Comparison of ENCODE assay signal across 16 mouse cellular contexts in the genomic region with DNA sequence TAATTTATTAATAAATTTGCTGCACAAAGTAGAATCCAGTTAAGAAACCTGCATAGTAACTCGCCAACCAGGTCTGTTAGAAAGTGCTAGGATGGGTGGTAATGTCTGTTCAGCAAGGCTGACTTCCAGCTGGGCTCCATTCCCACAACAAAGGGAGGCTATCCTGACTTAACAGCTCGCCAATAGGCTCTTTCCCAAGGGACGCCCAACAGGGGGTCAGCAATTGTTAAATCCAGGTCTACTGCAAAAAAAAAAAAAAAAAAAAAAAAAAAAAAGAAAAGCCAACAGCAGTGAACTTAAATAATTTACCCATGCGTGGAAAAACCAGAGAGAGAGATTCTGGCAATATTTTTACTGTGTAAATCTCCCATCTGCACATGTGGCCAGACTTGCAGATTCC.
"Had no signal": no experiment of that assay in that cellular context is flagged by ENCODE, and none has a peak within 500 bp of the region (broad histone marks: within the 10 kb centered on the region; RNA-seq: fewer than 3 reads in every experiment).

No protein-coding gene starts in this region.

- DNase-seq: kidney, adult 9 months; liver, embryonic 13.5 days; liver, postnatal 0 days; lung, postnatal 14 days; right cerebral cortex, postnatal 14 days; thymus, adult 2 months; thymus, postnatal 25 days had no signal

- H3K4me3 ChIP-seq: limb, embryonic 15.5 days; liver, embryonic 13.5 days; lung, embryonic 15.5 days; megakaryocyte, embryonic 14.5 days; midbrain, embryonic 12.5 days; myocyte; neural tube, embryonic 15.5 days; stomach, embryonic 15.5 days had no signal

- H3K27me3 ChIP-seq: limb, embryonic 15.5 days; liver, embryonic 13.5 days; lung, embryonic 15.5 days; megakaryocyte, embryonic 14.5 days; midbrain, embryonic 12.5 days; neural tube, embryonic 15.5 days; stomach, embryonic 15.5 days had no signal

- H3K4me2 ChIP-seq: limb, embryonic 15.5 days; liver, embryonic 13.5 days; lung, embryonic 15.5 days; midbrain, embryonic 12.5 days; neural tube, embryonic 15.5 days; stomach, embryonic 15.5 days had no signal

- H3K27ac ChIP-seq: kidney, postnatal 0 days; limb, embryonic 15.5 days; liver, embryonic 13.5 days; lung, embryonic 15.5 days; macrophage; midbrain, embryonic 12.5 days; neural tube, embryonic 15.5 days; stomach, embryonic 15.5 days had no signal

- ATAC-seq: liver, postnatal 0 days had no signal

- H3K9me3 ChIP-seq: limb, embryonic 15.5 days; liver, embryonic 13.5 days; lung, embryonic 15.5 days; megakaryocyte, embryonic 14.5 days; midbrain, embryonic 12.5 days; neural tube, embryonic 15.5 days; stomach, embryonic 15.5 days had no signal

- H3K9ac ChIP-seq: limb, embryonic 15.5 days; liver, embryonic 13.5 days; liver, postnatal 0 days; lung, embryonic 15.5 days; midbrain, embryonic 12.5 days; neural tube, embryonic 15.5 days; stomach, embryonic 15.5 days had no signal

- H3K36me3 ChIP-seq: limb, embryonic 15.5 days; liver, embryonic 13.5 days; lung, embryonic 15.5 days; midbrain, embryonic 12.5 days; neural tube, embryonic 15.5 days; stomach, embryonic 15.5 days had no signal

- H3K4me1 ChIP-seq: limb, embryonic 15.5 days; liver, embryonic 13.5 days; lung, embryonic 15.5 days; midbrain, embryonic 12.5 days; neural tube, embryonic 15.5 days; stomach, embryonic 15.5 days had no signal
